Mouse (Mus musculus): ENCODE measurements around the gene Negr1. TPM values are rescaled to one million over a fixed set of nuclear protein-coding genes. Genes with fewer than 3 reads are reported as not detected.

Negr1 gene
- polyA plus RNA-seq, 1 experiment from 2014 or later = 31.6 TPM

GRCm38 (mm10) chr3:157349480-157349879, 787.9 kb downstream of the Negr1 start:
- H3K27me3 ChIP-seq = no peaks in the 10 kb centered on the region
- no peaks in the 10 kb centered on the region for H3K36me3 ChIP-seq
- WGBS = 41% methylated on average over 2 of the region's 2 CpGs
- no peaks in the 10 kb centered on the region for H3K9me3 ChIP-seq
- H3K4me2 ChIP-seq = no peak overlapping the region
- H3K4me3 ChIP-seq = no peak overlapping the region
- H3K27ac ChIP-seq = no peak overlapping the region
- H3K9ac ChIP-seq = no peak overlapping the region
- H3K4me1 ChIP-seq (replicated peaks) = no peaks in the 10 kb centered on the region
- ATAC-seq (ENCODE audit: low FRiP score) = no peak

GRCm38 (mm10) chr3:157358905-157359304, 797.3 kb downstream of the Negr1 start:
- 61% methylated on average over 3 of the region's 3 CpGs for WGBS
- Histone ChIP-seq H3K4me2 (no peak overlapping the region), H3K4me1 (replicated peaks) (no peaks in the 10 kb centered on the region), H3K4me3 (no peak overlapping the region), H3K9ac (no peak overlapping the region), H3K9me3 (no peaks in the 10 kb centered on the region), H3K27ac (no peak overlapping the region), H3K36me3 (no peaks in the 10 kb centered on the region), H3K27me3 (no peaks in the 10 kb centered on the region)
- ATAC-seq (ENCODE audit: low FRiP score) = no peak

- Histone ChIP-seq H3K9me3 (no peaks in the 10 kb centered on the region), H3K36me3 (no peaks in the 10 kb centered on the region), H3K9ac (no peak overlapping the region), H3K27me3 (no peaks in the 10 kb centered on the region), H3K4me3 (no peak overlapping the region), H3K4me1 (replicated peaks) (no peaks in the 10 kb centered on the region), H3K27ac (no peak overlapping the region), H3K4me2 (no peak overlapping the region)
- 72% methylated on average over 6 of the region's 6 CpGs for WGBS
- ATAC-seq (ENCODE audit: low FRiP score) = no peak
These were observed 798.2 kb downstream of the Negr1 start for GRCm38 (mm10) chr3:157359840-157360239.

All from hindbrain, embryonic 13.5 days (tissue).